Mouse (Mus musculus): Measurements from ENCODE around the gene Pde8b. TPM values are rescaled to one million over a fixed set of nuclear protein-coding genes. Genes with fewer than 3 reads are reported as not detected.

The Pde8b gene
- polyA plus RNA-seq, 1 experiment, result 0.05 TPM

DNA sequence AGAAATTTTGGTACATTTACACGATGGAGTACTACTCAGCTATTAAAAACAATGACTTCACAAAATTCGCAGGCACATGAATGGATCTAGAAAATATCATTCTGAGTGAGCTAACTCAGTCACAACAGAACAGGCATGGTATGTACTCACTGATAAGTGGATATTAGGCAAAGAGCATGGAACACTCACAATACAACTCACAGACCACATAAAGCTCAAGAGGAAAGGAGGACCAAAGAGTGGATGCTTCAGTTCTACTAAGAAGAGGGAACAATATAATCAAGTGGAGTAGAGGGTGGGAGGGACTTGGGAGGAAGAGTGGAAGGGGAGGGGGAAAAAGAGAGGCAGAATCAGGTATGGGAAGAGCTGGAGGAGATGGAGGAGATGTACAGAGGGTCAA is 66.5 kb downstream of the Pde8b start:
- H3K79me2 ChIP-seq (ENCODE audit: control insufficient read depth, insufficient read depth), result no peaks in the 10 kb centered on the region
- no peaks in the 10 kb centered on the region for H3K79me3 ChIP-seq (ENCODE audit: low read depth)
- no peaks in the 10 kb centered on the region for H3K27me3 ChIP-seq (ENCODE audit: control insufficient read depth, insufficient read depth, insufficient read length)
- no peak overlapping the region for H3ac ChIP-seq (ENCODE audit: control insufficient read depth, insufficient read length, low read depth)
- TF ChIP-seq MYOD1 (IDR thresholded peaks at IDR 0.05; ENCODE audit: control insufficient read depth, insufficient read length, low read depth), result no peak
- no peak overlapping the region for H3K4me3 ChIP-seq (ENCODE audit: insufficient read depth, poor library complexity, severe bottlenecking)
- H3K36me3 ChIP-seq (ENCODE audit: control insufficient read depth, insufficient read depth), result no peaks in the 10 kb centered on the region

DNA sequence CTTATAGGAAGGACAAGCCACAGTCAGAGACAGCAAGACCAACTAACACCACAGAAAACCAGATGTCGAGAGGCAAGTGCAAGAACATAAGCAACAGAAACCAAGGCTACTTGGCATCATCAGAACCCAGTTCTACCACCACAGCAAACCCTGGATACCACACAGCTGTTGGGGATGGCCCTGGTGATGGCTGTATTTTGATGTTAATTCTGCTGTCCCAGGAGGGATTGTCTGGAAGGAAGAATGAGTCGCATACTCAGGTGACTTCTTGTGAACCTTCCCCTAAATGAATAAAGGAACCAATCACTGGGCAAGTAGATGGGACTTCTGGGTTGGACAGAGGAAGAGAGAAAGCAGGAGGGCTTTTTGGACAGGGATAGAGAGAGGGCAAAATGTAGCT is 69.9 kb downstream of the Pde8b start:
- TF ChIP-seq MYOD1 (IDR thresholded peaks at IDR 0.05; ENCODE audit: control insufficient read depth, insufficient read length, low read depth), result no peak
- TF ChIP-seq CEBPB (IDR thresholded peaks at IDR 0.05; ENCODE audit: low read depth), result no peak
- no peak for TF ChIP-seq CTCF (IDR thresholded peaks at IDR 0.05; ENCODE audit: control insufficient read depth, insufficient read depth, insufficient read length)
- TF ChIP-seq MYOG (IDR thresholded peaks at IDR 0.05; ENCODE audit: control insufficient read depth, extremely low read depth, insufficient read length), result no peak
- TF ChIP-seq MAX (IDR thresholded peaks at IDR 0.05), result no peak
- no peak for TF ChIP-seq FOSL1 (IDR thresholded peaks at IDR 0.05; ENCODE audit: insufficient read depth, low read length, poor library complexity, severe bottlenecking)
- no peak for TF ChIP-seq USF1 (IDR thresholded peaks at IDR 0.05; ENCODE audit: low read depth)
- H3ac ChIP-seq (ENCODE audit: control insufficient read depth, insufficient read length, low read depth), result no peak overlapping the region
- H3K27me3 ChIP-seq (ENCODE audit: control insufficient read depth, insufficient read depth, insufficient read length), result no peaks in the 10 kb centered on the region
- H3K36me3 ChIP-seq (ENCODE audit: control insufficient read depth, insufficient read depth), result no peaks in the 10 kb centered on the region
- H3K79me2 ChIP-seq (ENCODE audit: control insufficient read depth, insufficient read depth), result no peaks in the 10 kb centered on the region
- H3K79me3 ChIP-seq (ENCODE audit: low read depth), result no peaks in the 10 kb centered on the region
- H3K4me3 ChIP-seq (ENCODE audit: insufficient read depth, poor library complexity, severe bottlenecking), result no peak overlapping the region

DNA sequence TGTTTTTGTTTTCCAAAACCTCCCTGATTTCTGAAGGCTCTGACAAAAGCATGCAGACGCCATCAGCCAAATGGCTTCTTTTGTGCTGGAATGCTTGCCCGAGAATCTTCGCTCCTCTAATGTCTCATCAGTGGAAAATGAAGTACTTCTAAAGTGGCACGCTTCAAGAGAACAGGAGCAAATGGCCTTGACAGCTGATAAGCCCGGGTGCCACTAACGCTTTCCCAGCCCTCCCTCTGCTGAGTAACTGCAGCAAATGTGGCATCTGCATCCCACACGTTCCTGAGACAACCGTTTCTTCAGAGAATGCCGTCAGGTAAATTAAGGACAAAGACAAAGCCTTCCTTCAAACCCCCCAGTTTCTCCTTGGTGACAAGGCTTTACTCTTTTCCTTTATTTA is 72.8 kb downstream of the Pde8b start:
- TF ChIP-seq CTCF (IDR thresholded peaks at IDR 0.05; ENCODE audit: control insufficient read depth, insufficient read depth, insufficient read length) (no peak), MAX (IDR thresholded peaks at IDR 0.05) (no peak), FOSL1 (IDR thresholded peaks at IDR 0.05; ENCODE audit: insufficient read depth, low read length, poor library complexity, severe bottlenecking) (no peak), MYOG (IDR thresholded peaks at IDR 0.05; ENCODE audit: control insufficient read depth, extremely low read depth, insufficient read length) (no peak), USF1 (IDR thresholded peaks at IDR 0.05; ENCODE audit: low read depth) (no peak), CEBPB (IDR thresholded peaks at IDR 0.05; ENCODE audit: low read depth) (no peak), MYOD1 (IDR thresholded peaks at IDR 0.05; ENCODE audit: control insufficient read depth, insufficient read length, low read depth) (no peak)
- Histone ChIP-seq H3K27me3 (ENCODE audit: control insufficient read depth, insufficient read depth, insufficient read length) (peaks cover 8% of the 10 kb centered on the region), H3K4me3 (ENCODE audit: insufficient read depth, poor library complexity, severe bottlenecking) (no peak overlapping the region), H3K79me3 (ENCODE audit: low read depth) (no peaks in the 10 kb centered on the region), H3ac (ENCODE audit: control insufficient read depth, insufficient read length, low read depth) (no peak overlapping the region), H3K36me3 (ENCODE audit: control insufficient read depth, insufficient read depth) (no peaks in the 10 kb centered on the region), H3K79me2 (ENCODE audit: control insufficient read depth, insufficient read depth) (no peaks in the 10 kb centered on the region)

DNA sequence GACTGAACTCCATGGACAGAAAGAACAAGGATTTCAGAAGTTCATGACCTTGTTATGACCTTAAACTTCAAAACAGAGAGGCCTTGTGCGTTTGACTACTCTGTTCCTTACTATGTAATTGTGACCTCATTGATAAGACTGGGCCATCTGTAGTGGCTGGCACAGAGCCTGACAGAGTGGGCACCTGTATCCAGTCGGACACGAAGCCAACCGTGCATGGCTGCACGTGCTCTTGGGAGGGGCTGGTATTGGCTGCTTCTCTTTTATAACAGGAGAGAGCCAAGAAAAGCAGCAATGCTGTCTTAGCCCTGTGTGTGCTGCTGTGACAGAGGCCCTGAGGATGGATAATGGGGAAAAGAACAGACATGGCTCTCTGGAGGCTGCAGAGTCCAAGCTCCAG is 73.7 kb downstream of the Pde8b start:
- H3K36me3 ChIP-seq (ENCODE audit: control insufficient read depth, insufficient read depth), result no peaks in the 10 kb centered on the region
- no peak overlapping the region for H3ac ChIP-seq (ENCODE audit: control insufficient read depth, insufficient read length, low read depth)
- TF ChIP-seq MYOG (IDR thresholded peaks at IDR 0.05; ENCODE audit: control insufficient read depth, extremely low read depth, insufficient read length) (no peak), MYOD1 (IDR thresholded peaks at IDR 0.05; ENCODE audit: control insufficient read depth, insufficient read length, low read depth) (no peak), USF1 (IDR thresholded peaks at IDR 0.05; ENCODE audit: low read depth) (no peak), CEBPB (IDR thresholded peaks at IDR 0.05; ENCODE audit: low read depth) (no peak), MAX (IDR thresholded peaks at IDR 0.05) (no peak), FOSL1 (IDR thresholded peaks at IDR 0.05; ENCODE audit: insufficient read depth, low read length, poor library complexity, severe bottlenecking) (no peak), CTCF (IDR thresholded peaks at IDR 0.05; ENCODE audit: control insufficient read depth, insufficient read depth, insufficient read length) (no peak)
- peaks cover 8% of the 10 kb centered on the region for H3K27me3 ChIP-seq (ENCODE audit: control insufficient read depth, insufficient read depth, insufficient read length)
- no peaks in the 10 kb centered on the region for H3K79me2 ChIP-seq (ENCODE audit: control insufficient read depth, insufficient read depth)
- H3K79me3 ChIP-seq (ENCODE audit: low read depth), result no peaks in the 10 kb centered on the region
- no peak overlapping the region for H3K4me3 ChIP-seq (ENCODE audit: insufficient read depth, poor library complexity, severe bottlenecking)

DNA sequence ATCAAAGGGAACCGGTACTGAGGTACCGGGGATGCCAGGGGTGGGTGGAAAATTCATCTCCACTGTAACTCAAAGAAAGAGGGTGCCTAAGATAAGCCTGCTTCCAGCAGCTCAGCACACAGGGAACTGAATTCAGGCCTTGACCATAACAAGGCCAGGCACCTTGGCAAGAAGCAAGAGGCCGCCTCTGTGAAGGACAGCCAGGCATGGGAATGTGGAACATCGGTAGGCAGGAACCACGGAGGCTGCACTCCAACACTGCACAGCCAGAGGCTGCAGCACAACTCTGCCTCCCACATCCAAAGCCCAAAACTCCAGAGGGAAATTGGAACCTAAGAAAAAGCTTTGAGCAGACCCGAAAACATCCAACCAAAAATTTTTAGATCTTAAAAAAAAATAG is 75.9 kb downstream of the Pde8b start:
- Histone ChIP-seq H3K79me3 (ENCODE audit: low read depth) (no peaks in the 10 kb centered on the region), H3K4me3 (ENCODE audit: insufficient read depth, poor library complexity, severe bottlenecking) (no peak overlapping the region), H3ac (ENCODE audit: control insufficient read depth, insufficient read length, low read depth) (no peak overlapping the region), H3K27me3 (ENCODE audit: control insufficient read depth, insufficient read depth, insufficient read length) (peaks cover 8% of the 10 kb centered on the region), H3K79me2 (ENCODE audit: control insufficient read depth, insufficient read depth) (no peaks in the 10 kb centered on the region), H3K36me3 (ENCODE audit: control insufficient read depth, insufficient read depth) (no peaks in the 10 kb centered on the region)
- no peak for TF ChIP-seq CEBPB (IDR thresholded peaks at IDR 0.05; ENCODE audit: low read depth)
- TF ChIP-seq CTCF (IDR thresholded peaks at IDR 0.05; ENCODE audit: control insufficient read depth, insufficient read depth, insufficient read length), result no peak
- TF ChIP-seq MAX (IDR thresholded peaks at IDR 0.05), result no peak
- TF ChIP-seq MYOG (IDR thresholded peaks at IDR 0.05; ENCODE audit: control insufficient read depth, extremely low read depth, insufficient read length), result no peak
- no peak for TF ChIP-seq MYOD1 (IDR thresholded peaks at IDR 0.05; ENCODE audit: control insufficient read depth, insufficient read length, low read depth)

DNA sequence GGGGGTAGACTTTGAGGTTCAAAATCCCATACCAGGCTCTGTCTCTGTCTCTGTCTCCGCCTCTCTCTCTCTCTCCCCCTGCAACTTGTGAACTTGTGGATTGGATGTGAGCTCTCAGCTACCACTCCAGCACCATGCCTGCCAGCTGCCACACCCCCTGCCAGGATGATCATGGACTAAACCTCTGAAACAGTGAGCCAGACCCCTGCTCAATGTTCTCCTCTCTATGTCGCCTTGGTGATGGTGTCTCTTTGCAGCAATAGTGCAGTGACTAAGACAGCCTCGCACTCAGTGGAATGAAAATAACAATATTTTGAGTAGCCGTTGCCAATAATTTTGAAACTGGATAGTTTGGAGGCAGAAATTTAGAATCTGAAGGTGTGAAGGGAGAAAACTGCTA is 77.8 kb downstream of the Pde8b start:
- Histone ChIP-seq H3K79me3 (ENCODE audit: low read depth) (no peaks in the 10 kb centered on the region), H3K27me3 (ENCODE audit: control insufficient read depth, insufficient read depth, insufficient read length) (peaks cover 8% of the 10 kb centered on the region), H3ac (ENCODE audit: control insufficient read depth, insufficient read length, low read depth) (no peak overlapping the region), H3K4me3 (ENCODE audit: insufficient read depth, poor library complexity, severe bottlenecking) (no peak overlapping the region), H3K36me3 (ENCODE audit: control insufficient read depth, insufficient read depth) (no peaks in the 10 kb centered on the region), H3K79me2 (ENCODE audit: control insufficient read depth, insufficient read depth) (no peaks in the 10 kb centered on the region)
- TF ChIP-seq CEBPB (IDR thresholded peaks at IDR 0.05; ENCODE audit: low read depth) (no peak), MAX (IDR thresholded peaks at IDR 0.05) (no peak), USF1 (IDR thresholded peaks at IDR 0.05; ENCODE audit: low read depth) (no peak), MYOD1 (IDR thresholded peaks at IDR 0.05; ENCODE audit: control insufficient read depth, insufficient read length, low read depth) (no peak), MYOG (IDR thresholded peaks at IDR 0.05; ENCODE audit: control insufficient read depth, extremely low read depth, insufficient read length) (no peak), FOSL1 (IDR thresholded peaks at IDR 0.05; ENCODE audit: insufficient read depth, low read length, poor library complexity, severe bottlenecking) (no peak), CTCF (IDR thresholded peaks at IDR 0.05; ENCODE audit: control insufficient read depth, insufficient read depth, insufficient read length) (no peak)

Data from C2C12 (cell line).